Mouse (Mus musculus) R1 (cell line): ENCODE measurements around the gene Kbtbd7.
A peak's percentile ranks its signal among the peaks of the same experiment; 100 is the strongest.
"Not testable (repeated sequence)": the region's sequence is repeated elsewhere in the genome, so short reads cannot be mapped to it uniquely, and the experiment has no call there.

Experiments used
- DNase-seq: peaks from one replicate; pipeline ENCODE4 v3.0.0-alpha.2; 2018; ENCODE audit warnings: low read depth, low spot score

Kbtbd7 gene

DNA sequence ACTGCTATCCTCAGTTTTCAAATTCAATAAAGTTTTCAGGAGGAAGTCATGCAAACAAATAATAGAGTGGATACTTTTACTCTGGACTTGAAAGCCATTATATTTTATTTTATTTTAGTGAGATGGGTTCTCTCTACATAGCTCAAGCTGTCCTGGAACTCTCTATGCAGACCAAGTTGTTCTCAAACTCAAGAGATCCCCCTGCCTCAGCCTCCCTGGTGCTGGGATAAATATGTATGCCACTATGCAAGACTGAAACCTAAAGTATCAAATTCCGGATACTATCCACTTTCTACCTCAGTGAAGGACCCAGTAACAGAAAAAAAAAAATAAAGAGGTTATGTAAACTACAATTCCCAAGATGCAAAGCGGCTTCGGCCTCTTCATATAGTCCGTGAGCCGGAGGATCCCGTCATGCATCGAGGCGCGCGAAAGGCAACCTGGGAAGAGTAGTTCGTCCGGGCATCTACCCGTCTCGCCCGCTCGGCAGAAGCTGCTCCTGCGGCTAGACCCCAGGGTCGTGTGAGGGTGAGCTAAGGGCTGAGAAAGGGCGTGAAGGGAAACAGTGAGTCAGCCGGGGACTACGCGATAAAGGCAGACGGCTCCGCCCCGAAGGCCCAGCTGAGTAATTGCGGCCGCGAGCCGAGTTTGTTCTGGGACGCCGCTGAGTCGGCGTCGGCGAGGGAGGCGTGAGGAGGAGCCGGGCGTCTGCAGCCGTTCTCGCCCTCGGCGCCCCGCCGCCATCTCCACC is at the start of gene Kbtbd7:
Gene Kbtbd7 (plus strand): TSS at position 533 of the 751 bp plus-strand sequence.
- peak; percentile 98 for DNase-seq

- no peak for DNase-seq
Observed at GRCm38 (mm10) chr14:79377041-79377440, 49.3 kb upstream of the Kbtbd7 start.

GRCm38 (mm10) chr14:79383120-79383519 is 43.2 kb upstream of the Kbtbd7 start:
- DNase-seq: no peak

GRCm38 (mm10) chr14:79388304-79388703 is 38.0 kb upstream of the Kbtbd7 start:
- no peak for DNase-seq

- DNase-seq: no peak
Observed at GRCm38 (mm10) chr14:79389438-79390264, 36.7 kb upstream of the Kbtbd7 start.

DNA sequence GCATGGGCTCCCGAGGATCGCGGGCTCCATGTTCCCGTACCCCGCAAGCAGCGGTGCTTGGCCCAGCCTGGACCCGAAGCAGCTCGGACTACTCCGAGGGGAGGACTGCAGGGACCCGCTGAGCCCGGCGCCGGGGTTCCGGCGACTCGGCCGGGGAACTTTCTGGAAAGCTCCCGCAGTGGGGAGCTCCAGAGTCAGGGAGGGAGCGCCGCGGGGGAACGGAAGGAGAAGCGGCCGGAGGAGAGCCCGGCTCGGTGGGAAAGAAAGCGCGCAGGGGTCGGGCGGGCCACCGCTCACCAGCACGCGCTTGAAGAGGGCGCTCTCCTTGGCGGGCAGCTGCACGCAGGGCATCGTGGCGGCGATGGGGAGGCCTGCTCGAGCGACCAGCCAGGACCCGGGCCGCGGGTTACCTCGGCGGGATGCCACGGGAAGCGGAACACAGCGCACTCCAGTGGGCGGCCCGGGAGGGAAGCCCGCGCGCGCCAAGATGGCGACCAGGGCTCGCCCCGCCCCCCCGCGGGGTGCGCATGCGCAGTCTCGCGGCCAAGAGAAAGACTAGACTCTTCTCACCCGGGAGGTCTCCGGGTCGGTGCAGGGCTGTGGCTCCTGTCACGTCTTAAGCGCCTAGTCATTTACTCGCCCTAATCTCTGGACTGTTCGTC is 35.9 kb upstream of the Kbtbd7 start, which contains the start of gene Naa16:
Gene Naa16 (minus strand): TSS at position 514 of the 662 bp plus-strand sequence.
- DNase-seq: peak; percentile 93

- no peak for DNase-seq
Observed at GRCm38 (mm10) chr14:79393289-79393688, 33.0 kb upstream of the Kbtbd7 start.

DNA sequence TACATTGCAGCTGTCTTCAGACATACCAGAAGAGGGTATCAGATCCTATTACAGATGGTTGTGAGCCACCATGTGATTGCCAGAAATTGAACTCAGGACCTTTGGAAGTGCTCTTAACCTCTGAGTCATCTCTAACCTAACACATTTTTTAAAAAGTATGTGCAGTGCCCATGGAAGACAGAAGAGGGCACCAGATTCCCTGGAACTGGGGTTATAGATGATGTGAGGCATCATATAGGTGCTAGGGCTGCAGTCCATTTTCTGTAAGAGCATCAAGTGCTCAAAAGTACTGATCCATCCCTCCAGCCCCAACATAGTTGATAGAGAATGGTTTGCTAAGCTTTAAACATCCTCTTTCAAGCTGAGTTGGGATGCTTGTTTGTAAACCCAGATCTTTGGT is 31.7 kb upstream of the Kbtbd7 start:
- DNase-seq: peak; percentile 69

GRCm38 (mm10) chr14:79397321-79398122 is 28.8 kb upstream of the Kbtbd7 start, which contains the start of gene Mtrf1:
Mtrf1 (plus strand) TSS chr14:79397772.
- DNase-seq: peak; percentile 81

DNA sequence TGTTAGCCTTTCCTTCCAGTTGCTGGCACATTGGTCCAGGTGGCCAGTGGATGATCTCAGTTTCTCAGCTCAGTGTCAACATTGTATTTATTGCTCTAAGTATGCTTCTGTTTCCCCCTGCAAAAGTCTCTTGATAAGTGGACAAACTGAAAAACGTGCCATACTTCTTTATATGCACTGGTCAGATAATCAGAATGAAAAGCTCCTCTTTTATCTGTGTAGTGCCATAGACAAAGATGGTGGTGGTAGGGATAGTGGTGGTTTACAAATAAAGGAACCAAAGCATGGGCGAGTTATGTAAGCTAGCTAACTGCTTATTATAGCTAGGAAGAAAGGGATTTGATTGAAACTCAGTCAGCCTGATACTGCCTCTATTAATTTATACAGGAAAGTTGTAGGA is 18.7 kb upstream of the Kbtbd7 start:
- no peak for DNase-seq

GRCm38 (mm10) chr14:79409278-79409830 is 17.0 kb upstream of the Kbtbd7 start:
- DNase-seq: no peak

- DNase-seq: no peak
Observed at GRCm38 (mm10) chr14:79410662-79411061, 15.6 kb upstream of the Kbtbd7 start.

DNA sequence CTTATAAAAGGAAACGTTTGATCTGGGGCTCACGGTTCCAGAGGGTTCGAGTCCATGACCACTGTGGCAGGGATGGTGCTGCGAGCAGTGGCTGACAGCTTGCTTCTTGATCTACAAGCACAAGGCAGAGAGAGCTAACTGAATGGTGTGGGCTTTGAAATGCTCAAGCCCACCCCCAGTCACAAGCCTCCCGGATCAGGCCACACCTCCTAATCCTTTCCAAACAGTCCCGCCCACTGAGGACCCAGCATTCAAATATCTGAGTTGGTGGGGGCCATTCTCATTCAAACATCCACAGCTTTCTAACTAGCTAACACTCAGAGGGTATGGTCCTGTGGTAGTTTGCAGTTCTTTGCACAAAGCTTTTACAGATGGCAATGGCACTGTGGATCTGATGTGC is 13.2 kb upstream of the Kbtbd7 start:
- peak; percentile 51 for DNase-seq

DNA sequence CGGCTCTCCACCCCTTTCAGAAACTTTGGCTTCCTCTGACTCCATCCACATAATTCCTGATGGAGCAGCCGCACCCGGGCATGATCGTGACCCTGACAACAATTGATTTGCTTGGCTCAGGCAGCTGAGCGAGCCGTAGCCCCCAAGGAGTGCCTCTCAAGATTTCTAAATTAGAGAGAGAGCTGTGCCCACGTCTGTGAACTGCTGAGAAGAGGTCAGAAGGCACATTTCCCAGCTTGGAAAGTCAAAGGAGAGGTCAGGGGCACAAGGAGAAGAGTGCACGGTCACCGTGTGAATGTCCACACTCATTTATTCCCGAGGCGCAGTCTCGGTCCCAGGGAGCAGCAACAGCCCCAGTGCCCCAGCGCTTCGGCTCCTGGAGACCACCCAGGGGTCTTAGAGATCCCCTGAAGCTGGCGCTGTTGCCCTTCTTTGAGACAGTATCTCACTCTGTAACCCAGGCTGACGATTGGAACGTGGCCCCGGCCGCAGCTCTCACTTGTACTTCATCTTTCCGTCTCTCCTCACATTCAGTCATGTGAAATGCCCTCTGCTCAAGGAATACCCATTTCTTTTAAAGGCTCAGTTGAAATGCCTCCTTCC is 6.1 kb upstream of the Kbtbd7 start:
- no peak for DNase-seq

DNA sequence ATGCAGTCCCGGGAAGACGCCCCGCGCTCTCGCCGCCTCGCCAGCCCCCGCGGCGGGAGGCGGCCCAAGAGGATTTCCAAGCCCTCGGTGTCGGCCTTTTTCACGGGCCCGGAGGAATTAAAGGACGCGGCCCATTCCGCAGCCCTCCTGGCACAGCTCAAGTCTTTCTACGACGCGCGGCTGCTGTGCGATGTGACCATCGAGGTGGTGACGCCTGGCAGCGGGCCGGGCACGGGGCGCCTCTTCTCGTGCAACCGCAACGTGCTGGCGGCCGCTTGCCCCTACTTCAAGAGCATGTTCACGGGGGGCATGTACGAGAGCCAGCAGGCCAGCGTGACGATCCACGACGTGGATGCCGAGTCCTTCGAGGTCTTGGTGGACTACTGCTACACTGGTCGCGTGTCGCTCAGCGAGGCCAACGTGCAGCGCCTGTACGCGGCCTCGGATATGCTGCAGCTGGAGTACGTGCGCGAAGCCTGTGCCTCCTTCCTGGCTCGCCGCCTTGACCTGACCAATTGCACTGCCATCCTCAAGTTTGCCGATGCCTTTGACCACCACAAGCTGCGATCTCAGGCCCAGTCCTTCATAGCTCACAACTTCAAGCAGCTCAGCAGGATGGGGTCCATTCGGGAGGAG is 537 bp downstream of the Kbtbd7 start:
- not testable (repeated sequence) for DNase-seq

DNA sequence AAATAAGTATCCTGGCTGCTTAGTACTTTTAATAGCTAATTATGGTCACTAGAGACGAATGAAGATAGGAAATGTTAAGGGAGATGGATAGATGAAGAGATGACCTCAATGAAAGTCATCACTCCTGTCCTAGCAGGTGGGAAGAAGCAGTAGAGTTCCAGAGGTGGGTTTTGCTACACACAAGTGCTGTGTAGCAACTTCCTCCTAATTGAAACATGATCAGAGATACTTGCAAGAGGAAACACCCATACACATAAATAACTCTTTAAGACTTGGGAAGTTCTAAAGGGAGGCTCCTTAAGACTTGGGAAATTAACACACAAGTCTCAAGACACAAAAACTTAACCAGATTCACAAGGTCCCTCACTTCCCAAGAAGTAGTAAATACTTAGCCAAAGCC is 7.8 kb downstream of the Kbtbd7 start:
- no peak for DNase-seq

DNA sequence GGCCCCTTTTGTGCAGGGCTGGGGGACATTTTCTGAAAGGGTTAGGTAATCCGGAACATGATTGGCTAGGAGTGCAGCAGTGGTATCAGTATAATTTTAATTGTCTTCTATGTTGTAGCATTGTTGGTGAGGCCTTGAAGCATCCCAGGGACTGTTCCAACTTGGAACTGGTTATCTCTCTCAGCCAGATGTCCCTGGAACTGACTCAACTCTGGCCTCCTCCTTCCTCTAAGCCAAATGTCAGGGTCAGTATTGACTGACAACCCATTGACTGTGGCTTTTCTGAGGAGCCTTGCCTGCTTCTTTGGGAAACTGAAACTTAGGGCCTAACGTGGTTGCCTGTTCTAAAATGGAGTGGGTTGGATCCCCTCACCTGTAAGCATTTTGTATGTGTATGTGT is 14.3 kb downstream of the Kbtbd7 start:
- DNase-seq: no peak

DNA sequence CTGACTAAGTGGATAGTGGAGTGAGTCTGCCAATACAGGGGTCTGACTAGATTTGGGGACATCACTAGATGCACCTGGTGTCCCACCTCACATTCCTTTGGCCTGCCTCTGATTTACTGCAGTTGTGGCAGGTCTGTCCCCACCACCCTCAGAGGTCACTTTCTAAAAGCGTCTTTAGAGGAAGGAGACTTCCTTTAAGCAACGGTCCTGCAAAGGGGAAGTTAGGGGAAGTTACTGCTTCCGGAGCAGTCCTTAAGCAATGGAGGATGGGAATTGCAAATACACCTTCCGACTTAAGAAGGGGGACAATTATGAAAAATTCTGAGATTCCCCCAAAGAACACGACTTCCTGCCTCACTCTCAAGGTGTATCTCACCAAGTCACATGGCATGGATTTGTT is 15.1 kb downstream of the Kbtbd7 start:
- no peak for DNase-seq

GRCm38 (mm10) chr14:79444601-79445000 is 18.3 kb downstream of the Kbtbd7 start:
- DNase-seq: no peak

DNA sequence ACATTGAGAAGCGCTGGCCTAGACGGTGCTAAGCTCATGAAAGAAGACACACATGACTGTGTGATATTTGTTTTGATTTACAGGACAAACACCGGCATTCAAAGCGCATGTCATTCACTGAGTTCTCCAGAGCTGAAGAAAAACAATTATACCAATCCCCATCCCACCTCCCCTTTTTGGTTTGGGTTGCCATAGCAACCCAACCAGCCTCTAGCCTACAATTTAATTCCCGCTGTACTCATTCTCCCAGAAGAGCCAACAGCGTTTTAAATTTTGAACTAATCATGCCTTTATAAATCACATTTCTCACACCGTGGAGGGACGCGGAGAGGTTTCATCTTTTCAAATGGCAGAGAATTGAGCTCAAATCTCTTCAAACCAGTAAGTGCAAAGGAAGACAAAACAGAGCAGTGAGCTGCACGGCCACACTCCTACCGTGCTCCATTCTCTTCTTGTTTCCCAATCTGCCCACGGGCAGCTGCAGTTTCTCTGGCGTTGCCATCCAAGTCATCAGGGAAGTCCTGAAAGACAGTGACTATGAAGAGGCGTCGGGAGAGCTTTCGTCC is 18.8 kb downstream of the Kbtbd7 start:
- no peak for DNase-seq
